Mouse (Mus musculus) limb, embryonic 14.5 days (tissue): Measurements from ENCODE around the gene Hsf4. TPM values are rescaled to one million over a fixed set of nuclear protein-coding genes. Genes with fewer than 3 reads are reported as not detected.

Source experiments
- ATAC-seq: fragments of 200-750 bp; cut with Nextera tagmentation; 2 replicates; pipeline ENCODE4 v1.8.0; 2017; ENCODE audit warnings: low read depth, moderate number of reproducible peaks, moderate TSS enrichment; ENCODE audit not compliant: low FRiP score
- DNase-seq: peaks from one replicate; pipeline ENCODE4 v3.0.0-alpha.2; 2015; ENCODE audit warnings: low spot score
- H3K27ac ChIP-seq: fragments of 300-500 bp; sonication (generic); replicated peaks from 2 replicates; pipeline ENCODE4 v1.5.1; 2014; ENCODE audit warnings: low read depth, mild to moderate bottlenecking, low read length, moderate library complexity, mixed read lengths
- H3K27me3 ChIP-seq: fragments of 300-500 bp; sonication (generic); 2 replicates; pipeline ENCODE4 v1.6.1; 2014; ENCODE audit warnings: low read length, mixed read lengths; ENCODE audit not compliant: control insufficient read depth, insufficient read depth
- H3K36me3 ChIP-seq: fragments of 300-500 bp; sonication (generic); 2 replicates; pipeline ENCODE4 v1.6.1; 2014; ENCODE audit warnings: mild to moderate bottlenecking, low read length, moderate library complexity, mixed read lengths; ENCODE audit not compliant: control insufficient read depth, insufficient read depth
- H3K4me1 ChIP-seq: fragments of 300-500 bp; sonication (generic); 2 replicates; pipeline ENCODE4 v1.6.1; 2014; ENCODE audit warnings: antibody characterized with exemption, low read length, mixed read lengths; ENCODE audit not compliant: control insufficient read depth, insufficient read depth
- H3K4me2 ChIP-seq: fragments of 300-500 bp; sonication (generic); replicated peaks from 2 replicates; pipeline ENCODE4 v1.6.1; 2014; ENCODE audit warnings: low read depth, mild to moderate bottlenecking, low read length, moderate library complexity; ENCODE audit not compliant: severe bottlenecking
- H3K4me3 ChIP-seq: fragments of 300-500 bp; sonication (generic); replicated peaks from 2 replicates; pipeline ENCODE4 v1.5.1; 2014; ENCODE audit warnings: low read length
- H3K9ac ChIP-seq: fragments of 300-500 bp; sonication (generic); 2 replicates; pipeline ENCODE4 v1.6.1; 2014; ENCODE audit warnings: mild to moderate bottlenecking, low read depth, low read length, moderate library complexity; ENCODE audit not compliant: severe bottlenecking
- H3K9me3 ChIP-seq: fragments of 300-500 bp; sonication (generic); 2 replicates; pipeline ENCODE4 v1.6.1; 2016; ENCODE audit warnings: low read length; ENCODE audit not compliant: control insufficient read depth
- POLR2A ChIP-seq: fragments of 200-500 bp; IDR thresholded peaks from 2 replicates; pipeline ENCODE4 v1.8.0; 2012; ENCODE audit warnings: inconsistent platforms, mild to moderate bottlenecking, moderate library complexity, borderline replicate concordance; ENCODE audit not compliant: insufficient read depth, insufficient read length; ENCODE audit errors: extremely low read depth
- WGBS: fragments of 180-500 bp; shearing (Covaris S2); extraction: QIAGEN DNeasy Blood & Tissue Kit; methylation state at CpG from one replicate; pipeline ENCODE4 v1.1.7; 2014; 5-methylcytosine and 5-hydroxymethylcytosine counted together
- polyA plus RNA-seq, 2 experiments: library from polyadenylated mRNA; depleted of rRNA in 1 of 2; stranded (reverse) in 1 of 2; unstranded in 1 of 2; fragments of >200 nt; fragmentation: Nextera tagmentation in 1 of 2; extraction: Ambion mirVana in 1 of 2; gene quantifications; 2 replicates each; pipeline versions ENCODE4 v1.2.1 to v1.2.3; 2012 to 2014

Hsf4 gene
- polyA plus RNA-seq, 2 experiments = 0.14 to 0.62 TPM

DNA sequence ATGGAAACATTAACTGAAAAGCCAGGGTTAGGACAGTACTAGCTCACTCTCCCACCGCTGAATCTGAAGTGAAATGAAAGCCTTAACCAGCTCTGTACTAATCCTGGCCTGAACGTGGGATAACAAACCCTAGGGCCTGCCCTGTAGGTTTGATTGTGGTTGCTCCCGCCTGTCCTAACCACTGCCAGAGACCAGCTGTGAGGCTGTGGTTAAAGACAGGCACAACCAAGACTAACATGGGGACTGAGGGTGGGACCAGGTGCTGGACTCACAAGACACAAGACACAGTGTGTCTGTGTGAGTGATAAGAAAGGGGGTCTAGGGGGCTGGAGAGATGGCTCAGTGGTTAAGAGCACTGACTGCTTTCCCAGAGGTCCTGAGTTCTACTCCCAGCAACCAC is 11.0 kb downstream of the Hsf4 start:
- no peak for TF ChIP-seq POLR2A
- Histone ChIP-seq H3K4me3 (no peak overlapping the region), H3K27ac (no peak overlapping the region), H3K9ac (no peak overlapping the region), H3K4me1 (peaks cover 11% of the 10 kb centered on the region; the same call in 1 of the 2 replicates), H3K27me3 (peaks cover 31% of the 10 kb centered on the region), H3K36me3 (peaks cover 15% of the 10 kb centered on the region), H3K4me2 (no peak overlapping the region), H3K9me3 (no peaks in the 10 kb centered on the region)
- DNase-seq (no peak), ATAC-seq (no peak)
- 73% methylated on average over 3 of the region's 3 CpGs for WGBS

DNA sequence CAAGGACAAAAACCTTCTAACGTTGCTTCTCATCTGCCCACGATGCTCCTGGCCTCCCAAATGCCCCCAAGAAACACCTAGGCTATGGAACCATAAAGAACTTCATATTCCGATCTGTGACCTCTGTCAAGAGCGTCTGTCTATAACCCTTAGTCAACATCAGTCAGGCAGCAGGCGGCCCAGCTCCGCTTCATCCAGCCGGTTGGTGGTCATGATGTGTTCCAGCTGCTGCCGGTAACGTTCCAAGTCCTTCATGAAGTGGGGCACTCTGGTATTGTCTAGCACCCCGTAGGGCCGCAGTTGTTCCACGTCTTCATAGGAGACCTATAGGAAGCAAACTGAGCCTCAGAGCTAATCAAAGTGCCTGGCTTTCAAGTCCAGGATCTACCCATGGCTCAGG is 12.2 kb downstream of the Hsf4 start:
- WGBS = 80% methylated on average over 12 of the region's 12 CpGs
- Histone ChIP-seq H3K4me1 (peaks cover 7% of the 10 kb centered on the region; the same call in 1 of the 2 replicates), H3K27me3 (peaks cover 29% of the 10 kb centered on the region), H3K4me2 (no peak overlapping the region), H3K4me3 (no peak overlapping the region), H3K9me3 (no peaks in the 10 kb centered on the region), H3K27ac (no peak overlapping the region), H3K36me3 (peaks cover 15% of the 10 kb centered on the region), H3K9ac (no peak overlapping the region)
- TF ChIP-seq POLR2A = no peak
- DNase-seq (no peak), ATAC-seq (no peak)

GRCm38 (mm10) chr8:105282239-105282638 is 12.6 kb downstream of the Hsf4 start:
- peaks cover 29% of the 10 kb centered on the region for H3K27me3 ChIP-seq

DNA sequence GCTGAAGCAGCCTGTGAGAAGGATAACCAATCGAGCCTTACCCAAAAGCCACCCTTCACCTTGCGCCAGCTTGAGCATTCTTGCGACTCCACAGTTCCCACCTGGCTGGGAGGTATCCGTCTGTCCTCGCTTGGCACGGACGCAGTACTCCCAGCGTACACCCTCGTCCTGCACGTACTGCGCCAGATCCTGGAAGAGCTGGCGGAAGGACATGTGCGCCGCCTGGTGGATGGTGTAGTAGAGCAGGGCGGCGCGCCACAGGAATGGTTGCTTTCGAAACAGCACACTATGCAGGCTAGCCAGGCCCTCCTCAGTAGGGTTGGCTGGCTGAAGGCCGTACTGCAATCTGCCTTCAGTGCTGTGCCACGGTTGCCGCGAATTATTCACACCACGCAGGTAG is 13.5 kb downstream of the Hsf4 start:
- peaks cover 7% of the 10 kb centered on the region; the same call in 1 of the 2 replicates for H3K4me1 ChIP-seq
- ATAC-seq = peak; percentile 24; the same call in 1 of the 2 replicates
- H3K4me2 ChIP-seq = no peak overlapping the region
- no peak overlapping the region for H3K27ac ChIP-seq
- no peak for DNase-seq
- H3K9me3 ChIP-seq = no peaks in the 10 kb centered on the region
- TF ChIP-seq POLR2A = no peak
- no peak overlapping the region for H3K4me3 ChIP-seq
- 23% methylated on average over 23 of the region's 23 CpGs for WGBS
- peaks cover 15% of the 10 kb centered on the region for H3K36me3 ChIP-seq
- H3K27me3 ChIP-seq = peaks cover 20% of the 10 kb centered on the region
- no peak overlapping the region for H3K9ac ChIP-seq

More at GRCm38 (mm10) chr8:105282239-105282638, 12.6 kb downstream of the Hsf4 start:
- Histone ChIP-seq H3K4me1 (peaks cover 7% of the 10 kb centered on the region; the same call in 1 of the 2 replicates), H3K9ac (no peak overlapping the region), H3K4me2 (no peak overlapping the region), H3K36me3 (peaks cover 15% of the 10 kb centered on the region), H3K27ac (no peak overlapping the region), H3K4me3 (no peak overlapping the region), H3K9me3 (no peaks in the 10 kb centered on the region)
- TF ChIP-seq POLR2A = no peak
- WGBS = 90% methylated on average over 4 of the region's 4 CpGs
- DNase-seq = no peak
- ATAC-seq = no peak

GRCm38 (mm10) chr8:105285514-105285913 is 15.9 kb downstream of the Hsf4 start:
- H3K4me3 ChIP-seq = no peak overlapping the region
- peaks cover 15% of the 10 kb centered on the region for H3K4me1 ChIP-seq
- no peaks in the 10 kb centered on the region for H3K9me3 ChIP-seq
- no peak for TF ChIP-seq POLR2A
- no peak overlapping the region for H3K9ac ChIP-seq
- H3K4me2 ChIP-seq = no peak overlapping the region
- H3K36me3 ChIP-seq = peaks cover 15% of the 10 kb centered on the region
- ATAC-seq = no peak
- H3K27ac ChIP-seq = no peak overlapping the region
- WGBS = 42% methylated on average over 12 of the region's 12 CpGs
- no peak for DNase-seq
- H3K27me3 ChIP-seq = peaks cover 8% of the 10 kb centered on the region

DNA sequence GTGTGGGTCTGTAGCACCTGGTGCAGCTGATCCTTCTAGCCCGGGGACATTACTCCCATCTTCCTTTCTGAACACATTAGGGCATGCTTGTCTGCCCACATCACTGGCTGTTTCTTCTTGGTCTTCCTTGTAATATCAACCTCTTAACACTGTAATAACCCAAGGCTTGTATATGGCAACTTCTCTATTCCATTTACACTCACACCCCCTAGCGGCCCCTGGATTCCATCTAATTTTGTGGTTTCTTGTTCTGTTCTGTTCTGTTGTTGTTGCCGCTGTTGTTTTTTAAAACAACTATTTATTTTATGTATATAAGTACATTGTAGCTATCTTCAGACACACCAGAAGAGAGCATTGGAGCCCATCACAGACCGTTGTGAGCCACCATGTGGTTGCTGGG is 17.3 kb downstream of the Hsf4 start:
- Histone ChIP-seq H3K36me3 (peaks cover 10% of the 10 kb centered on the region), H3K4me1 (peaks cover 18% of the 10 kb centered on the region), H3K27me3 (peaks cover 12% of the 10 kb centered on the region), H3K9me3 (no peaks in the 10 kb centered on the region), H3K9ac (no peak overlapping the region), H3K27ac (no peak overlapping the region), H3K4me3 (no peak overlapping the region), H3K4me2 (no peak overlapping the region)
- DNase-seq (no peak), ATAC-seq (no peak)
- TF ChIP-seq POLR2A = no peak
- WGBS = 83% methylated on average over 4 of the region's 4 CpGs
